Mouse (Mus musculus) left cerebral cortex, postnatal 14 days (tissue): ENCODE results near the gene Cyp2j9. TPM values are rescaled to one million over a fixed set of nuclear protein-coding genes. Genes with fewer than 3 reads are reported as not detected.
"Not testable (repeated sequence)": the region's sequence is repeated elsewhere in the genome, so short reads cannot be mapped to it uniquely, and the experiment has no call there.

ENCODE experiments used
- DNase-seq, 2 experiments: peaks; one replicate each; pipeline ENCODE4 v3.0.0; 2021 to 2022; ENCODE audit warnings: low spot score in 2 of 2, mixed read lengths in 1 of 2
- intact Hi-C: fragments of 180-260 bp; cut with DNase I; formaldehyde crosslinking; loops from one replicate; pipeline ENCODE4 v1.15.1; 2025
- long read RNA-seq, 2 experiments: library from polyadenylated mRNA; stranded (forward); transcript quantifications; one replicate each; pipeline ENCODE4 v2.0.0; 2021
- total RNA-seq, 2 experiments: library from RNA; stranded (reverse); gene quantifications; 2 replicates each; pipeline ENCODE4 v1.2.3; 2021

The Cyp2j9 gene
- total RNA-seq = 10 to 100 TPM; 15.3 to 16.5 TPM
- long read RNA-seq, experiment 1, transcript Cyp2j9-201 (9 exons, 2,037 nt) = major isoform, 14 of 19 reads
- long read RNA-seq, experiment 1, partial matches to known transcripts = 2 of 19 reads
- long read RNA-seq, experiment 1, other reads (novel, unspliced or antisense) = 3 of 19 reads
- long read RNA-seq, experiment 2, transcript Cyp2j9-201 (9 exons, 2,037 nt) = major isoform, 14 of 15 reads
- long read RNA-seq, experiment 2, partial matches to known transcripts = 0 of 15 reads
- long read RNA-seq, experiment 2, other reads (novel, unspliced or antisense) = 0 of 15 reads

GRCm38 (mm10) chr4:96590911-96591790, at the start of gene Cyp2j9:
Cyp2j9 (minus strand) TSS chr4:96591578.
- intact Hi-C loops = loop anchor here (5.0 kb wide), 1 partner anchor 91 kb away; no protein-coding TSS in a partner anchor
- peak in 1 of 2 experiments; percentile 36 for DNase-seq

DNA sequence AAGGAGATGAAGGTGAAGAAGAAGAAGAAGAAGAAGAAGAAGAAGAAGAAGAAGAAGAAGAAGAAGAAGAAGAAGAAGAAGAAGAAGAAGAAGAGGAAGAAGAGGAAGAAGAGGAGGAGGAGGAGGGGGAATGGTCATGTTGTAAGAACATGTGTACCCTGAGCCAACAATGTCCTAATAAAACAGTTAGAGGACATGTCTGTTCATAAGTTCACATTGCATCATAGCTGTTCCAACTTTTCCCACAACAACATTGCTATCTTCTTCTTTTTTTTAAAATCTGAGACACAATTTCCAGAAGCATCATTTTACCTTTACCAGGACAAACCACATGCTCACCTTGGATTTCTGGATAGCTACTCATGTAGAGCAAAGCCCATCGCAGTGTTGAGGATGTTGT, 44.1 kb upstream of the Cyp2j9 start:
- intact Hi-C loops = no loop called here
- no peak for DNase-seq

DNA sequence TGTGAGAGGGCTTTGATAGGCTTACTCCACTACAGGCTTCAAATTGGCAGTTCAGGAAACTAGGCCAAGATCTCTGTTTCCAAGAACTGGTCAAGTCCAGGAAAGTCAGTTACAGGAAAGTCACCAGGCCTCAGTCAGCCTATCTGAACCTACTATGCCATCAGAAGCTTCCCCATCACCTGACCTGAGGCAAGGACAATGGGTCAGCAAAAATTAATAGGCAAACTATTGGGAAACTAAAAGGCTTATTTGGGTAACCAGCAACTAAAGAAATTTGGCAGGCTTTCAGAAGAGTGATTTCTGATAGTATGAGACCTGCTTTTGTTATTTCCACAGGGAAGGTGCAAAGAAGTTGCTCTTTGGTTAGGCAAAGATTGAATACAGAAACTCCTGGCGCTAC, 31.1 kb upstream of the Cyp2j9 start:
- DNase-seq = no peak

GRCm38 (mm10) chr4:96591791-96592150, 393 bp upstream of the Cyp2j9 start:
- intact Hi-C loops = loop anchor here (5.0 kb wide), 1 partner anchor 91 kb away; no protein-coding TSS in a partner anchor
- DNase-seq = peak; percentile 75 to 79

More for the DNA sequence above, 31.1 kb upstream of the Cyp2j9 start:
- intact Hi-C loops = no loop called here

DNA sequence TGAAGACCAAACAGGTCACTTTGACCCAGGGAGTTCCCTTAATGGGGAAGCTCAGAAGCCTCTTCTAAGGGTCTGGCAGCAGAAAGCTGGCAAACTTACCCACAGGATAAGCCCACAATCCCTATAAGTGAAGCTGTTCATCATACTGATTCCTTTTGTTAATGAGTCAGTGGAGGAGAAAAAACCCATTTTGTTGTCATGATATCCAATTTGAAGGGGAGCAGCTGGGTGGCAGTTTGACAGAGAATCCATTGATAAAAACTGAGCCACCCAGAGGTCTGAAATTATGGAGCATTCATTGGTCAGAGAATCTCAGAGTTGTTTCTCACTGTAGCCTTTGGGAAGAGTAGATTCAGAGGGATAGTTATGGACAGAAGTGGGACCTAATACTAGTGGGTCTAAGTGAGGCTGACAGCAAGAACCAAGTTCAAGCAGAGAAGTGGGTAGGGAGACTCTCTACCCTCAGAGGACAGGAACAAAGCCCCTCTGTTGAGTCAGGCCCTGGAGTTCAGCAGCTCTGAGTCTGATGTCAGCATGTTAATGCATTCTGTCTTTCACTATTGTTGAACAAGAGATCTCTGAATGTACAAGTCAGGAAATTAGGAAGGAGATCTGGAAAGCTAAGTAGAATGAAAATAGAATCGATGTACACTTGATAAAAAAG, 9.8 kb downstream of the Cyp2j9 start:
- intact Hi-C loops = no loop called here
- DNase-seq = no peak

GRCm38 (mm10) chr4:96580351-96580750, 11.0 kb downstream of the Cyp2j9 start:
- intact Hi-C loops, DNase-seq: not testable (repeated sequence)

GRCm38 (mm10) chr4:96569442-96569841, 21.9 kb downstream of the Cyp2j9 start:
- no peak for DNase-seq
- intact Hi-C loops = no loop called here

DNA sequence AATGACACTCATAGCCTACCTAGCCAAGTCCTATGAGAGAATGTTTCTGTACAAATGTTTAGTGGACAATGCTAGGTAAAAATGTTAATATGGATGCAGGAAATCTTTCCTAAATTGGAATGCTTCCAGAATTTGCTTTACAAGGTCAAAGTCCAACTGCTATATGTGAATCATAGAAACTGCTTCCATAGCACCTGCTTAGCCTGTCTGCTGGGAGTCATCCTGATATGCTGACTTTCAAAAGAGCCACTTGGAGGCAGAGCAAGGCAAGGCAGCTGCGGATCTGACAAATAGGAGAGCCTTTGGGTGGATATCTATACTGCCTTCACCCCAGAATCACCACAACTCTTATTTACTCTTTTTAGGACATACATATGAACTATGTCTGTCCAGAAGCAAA, 23.4 kb downstream of the Cyp2j9 start:
- DNase-seq = no peak

GRCm38 (mm10) chr4:96565808-96566207, 25.6 kb downstream of the Cyp2j9 start:
- no peak for DNase-seq
- intact Hi-C loops = no loop called here

More for the DNA sequence above, 23.4 kb downstream of the Cyp2j9 start:
- intact Hi-C loops = no loop called here

GRCm38 (mm10) chr4:96560464-96560863, 30.9 kb downstream of the Cyp2j9 start:
- intact Hi-C loops = no loop called here
- DNase-seq = no peak

- intact Hi-C loops = no loop called here
- DNase-seq = no peak
Observed at GRCm38 (mm10) chr4:96559781-96560180, 31.6 kb downstream of the Cyp2j9 start.

DNA sequence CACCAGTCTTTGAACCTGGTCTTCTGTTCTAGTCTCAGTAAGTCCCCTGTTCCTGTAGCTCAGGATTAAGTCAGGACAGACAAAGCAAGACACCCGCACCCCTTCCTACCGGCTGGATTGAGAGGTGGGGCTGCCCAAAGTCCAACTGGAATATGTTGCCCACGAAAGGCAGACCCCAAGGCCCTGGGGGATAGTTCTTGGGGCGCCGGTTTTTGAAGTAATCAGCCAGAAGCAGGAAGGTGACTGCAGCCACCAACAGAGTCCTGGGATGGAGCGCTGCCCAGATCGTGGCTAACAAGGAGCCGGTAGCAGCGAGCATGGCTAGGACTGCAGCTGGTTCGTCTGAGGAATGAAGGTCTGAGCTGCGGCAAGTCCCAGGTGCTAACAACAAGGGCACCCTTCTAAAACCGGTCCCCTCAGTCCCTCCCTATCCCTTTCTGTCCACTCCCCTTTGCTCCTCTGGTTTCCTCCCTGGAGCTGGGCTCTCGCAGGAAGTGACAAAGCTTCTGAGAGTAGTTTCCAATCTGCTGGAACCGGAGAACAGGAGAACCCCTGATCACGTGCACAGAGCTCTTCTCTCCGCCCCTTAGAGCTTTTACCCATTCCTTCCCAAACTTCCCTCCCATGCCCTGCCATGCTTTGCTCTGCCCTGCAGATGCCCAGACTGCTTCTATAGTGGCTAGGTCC, 38.1 kb downstream of the Cyp2j9 start, which contains the start of gene Cyp2j6:
Gene Cyp2j6 (minus strand): TSS at position 529 of the 687 bp plus-strand sequence.
- intact Hi-C loops = no loop called here
- peak; percentile 52 to 55 for DNase-seq

DNA sequence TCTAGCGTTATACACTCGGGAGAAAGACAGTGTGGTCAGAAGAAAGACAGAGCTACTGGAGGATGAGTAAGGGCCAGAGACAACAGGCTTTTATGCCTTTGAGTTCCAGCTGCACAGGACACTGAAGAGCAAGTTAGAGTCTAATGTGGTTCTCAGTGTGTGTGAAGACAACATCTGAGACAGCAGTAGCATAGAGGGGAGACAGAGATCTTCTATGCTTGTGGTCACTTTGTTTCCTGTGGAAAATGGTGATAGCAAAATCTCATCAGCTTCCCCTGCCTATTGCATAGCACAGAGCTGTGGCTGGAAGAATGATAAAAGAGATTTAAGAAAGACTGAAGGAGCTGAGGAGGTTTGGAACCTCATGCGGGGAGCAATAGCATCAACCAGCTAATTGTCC, 39.8 kb downstream of the Cyp2j9 start:
- DNase-seq = no peak
- intact Hi-C loops = no loop called here

DNA sequence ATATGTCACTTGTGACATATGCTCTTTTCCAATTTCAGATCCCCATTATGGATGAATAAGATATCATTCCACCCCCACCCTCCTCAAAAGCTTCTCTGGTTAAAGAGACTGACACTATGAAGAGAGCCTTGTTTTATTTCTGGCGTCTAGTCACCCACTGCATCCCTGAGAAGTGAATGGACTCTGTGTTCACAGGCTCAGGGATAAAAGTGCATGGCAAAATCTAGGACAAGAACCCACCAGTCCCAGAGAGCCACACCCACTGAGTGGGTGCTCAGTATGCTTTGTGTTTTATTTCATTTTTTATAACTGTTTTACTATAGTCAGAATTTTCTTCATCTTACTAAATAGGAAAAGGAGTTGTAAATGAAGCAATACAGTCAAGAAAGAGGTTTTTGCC, 45.4 kb downstream of the Cyp2j9 start:
- DNase-seq = peak; percentile 37 to 68
- intact Hi-C loops = no loop called here

DNA sequence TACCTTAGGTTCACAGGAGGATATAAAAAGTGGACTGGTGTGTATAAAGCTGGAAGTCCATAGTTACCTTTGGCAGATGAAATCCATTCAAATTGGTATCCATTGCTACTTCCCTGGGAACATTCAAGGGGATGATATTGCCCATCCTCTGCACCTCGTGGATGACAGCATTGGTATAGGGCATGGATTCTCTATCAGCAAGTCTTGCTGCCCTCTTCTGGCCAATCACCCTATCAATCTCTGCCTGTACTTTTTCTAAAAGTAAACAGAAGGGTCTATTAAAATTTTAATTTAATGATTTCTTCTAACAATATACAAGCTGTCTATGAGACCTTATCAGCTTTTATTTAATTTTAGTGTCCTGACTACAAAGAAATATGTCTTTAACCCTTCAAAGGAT, 65.6 kb downstream of the Cyp2j9 start:
- intact Hi-C loops = loop anchor here (5.0 to 10.0 kb wide), 2 partner anchors 159 to 253 kb away; no protein-coding TSS in a partner anchor
- peak in 1 of 2 experiments; percentile 3 for DNase-seq

DNA sequence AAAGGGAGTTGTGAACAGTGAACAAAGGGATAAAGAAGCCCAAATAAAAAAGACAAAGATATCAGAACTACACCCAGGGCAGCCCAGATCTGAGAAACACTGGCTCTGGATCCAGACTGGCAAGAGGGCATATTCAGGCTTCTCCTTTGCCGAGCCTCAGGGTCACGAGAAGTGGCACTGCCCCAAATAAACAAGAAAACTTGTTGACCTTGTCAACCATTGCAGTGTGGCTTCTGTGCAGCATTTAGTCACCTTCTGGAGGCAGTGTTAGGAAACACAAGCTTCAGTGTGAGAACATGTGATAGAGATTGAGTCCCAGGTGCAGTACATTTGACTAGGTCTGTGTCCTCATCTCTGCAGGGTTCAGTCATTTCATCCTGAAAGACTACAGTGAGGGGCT, 69.1 kb downstream of the Cyp2j9 start:
- intact Hi-C loops = loop anchor here (10.0 kb wide), 1 partner anchor 163 kb away; no protein-coding TSS in a partner anchor
- no peak for DNase-seq
